In the genomic region with DNA sequence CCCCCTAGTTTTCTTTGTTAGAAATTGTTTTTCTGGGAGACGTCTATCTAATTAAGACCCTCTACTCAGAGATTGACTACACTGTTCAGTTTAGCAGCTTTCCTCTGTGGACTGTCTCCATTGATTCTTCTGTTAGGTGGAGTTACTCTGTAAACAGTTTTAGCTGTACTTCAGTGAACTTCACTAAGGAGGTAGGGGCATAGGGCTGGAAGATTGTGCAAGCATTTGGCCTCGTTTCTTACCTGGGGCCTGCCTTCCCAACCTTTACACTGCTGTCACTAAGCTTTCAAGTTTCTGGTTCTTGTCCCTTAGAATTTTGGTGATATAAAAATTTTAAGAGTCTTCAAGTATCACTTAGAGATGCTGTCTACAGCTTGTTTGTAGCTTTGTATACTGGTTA, we compare ENCODE assay signal across 27 mouse cellular contexts. TPM values are rescaled to one million over a fixed set of nuclear protein-coding genes. Genes with fewer than 3 reads are reported as not detected.
DNase-seq lines count a peak whose midpoint lies in the region; ATAC-seq and TF ChIP-seq lines count a peak whose summit lies in the region.
"Had no signal": no experiment of that assay in that cellular context is flagged by ENCODE, and none has a peak within 500 bp of the region (broad histone marks: within the 10 kb centered on the region; RNA-seq: fewer than 3 reads in every experiment).

No protein-coding gene starts in this region.

- H3K27me3 ChIP-seq in kidney, embryonic 16.5 days (ENCODE audit: insufficient read depth, low read length): no peaks in the 10 kb centered on the region
- no peaks in the 10 kb centered on the region for H3K27me3 ChIP-seq in lung, postnatal 0 days (replicated peaks; ENCODE audit: insufficient read depth, low read length)
- H3K27me3 ChIP-seq: embryonic facial prominence, embryonic 13.5 days; forebrain, embryonic 12.5 days; forebrain, embryonic 15.5 days; heart, embryonic 13.5 days had no signal

- H3K4me3 ChIP-seq in kidney, embryonic 16.5 days (ENCODE audit: low read length): no peak overlapping the region
- H3K4me3 ChIP-seq in lung, postnatal 0 days (ENCODE audit: low read depth, low read length): no peak overlapping the region
- H3K4me3 ChIP-seq: embryonic facial prominence, embryonic 10.5 days; embryonic facial prominence, embryonic 13.5 days; erythroblast, embryonic 14.5 days; forebrain, embryonic 12.5 days; forebrain, embryonic 15.5 days; heart, adult 2 months; heart, embryonic 10.5 days; heart, embryonic 13.5 days had no signal

- H3K36me3 ChIP-seq in kidney, embryonic 16.5 days (ENCODE audit: insufficient read depth, low read length): peaks cover 27% of the 10 kb centered on the region
- peaks cover 4% of the 10 kb centered on the region; the same call in 1 of the 2 replicates for H3K36me3 ChIP-seq in lung, postnatal 0 days (ENCODE audit: insufficient read depth, low read length)

- no peak overlapping the region for H3K27ac ChIP-seq in kidney, embryonic 16.5 days (ENCODE audit: low read length)
- no peak overlapping the region for H3K27ac ChIP-seq in lung, postnatal 0 days (ENCODE audit: low read length)
- H3K27ac ChIP-seq: embryonic facial prominence, embryonic 10.5 days; embryonic facial prominence, embryonic 13.5 days; forebrain, embryonic 12.5 days; forebrain, embryonic 15.5 days; heart, adult 2 months; heart, embryonic 10.5 days; heart, embryonic 13.5 days had no signal

- TF ChIP-seq EP300 in lung, postnatal 0 days (IDR thresholded peaks at IDR 0.05): no peak

- TF ChIP-seq CTCF in lung, postnatal 0 days (IDR thresholded peaks at IDR 0.05): no peak

- DNase-seq in kidney, adult 11 months: peak; percentile 53
- peak; percentile 30 for DNase-seq in kidney, postnatal 14 days
- DNase-seq in kidney, adult 18-20 months: no peak
- DNase-seq in lung, postnatal 0 days (ENCODE audit: low spot score): peak; percentile 25
- no peak for DNase-seq in lung, postnatal 4 days
- peak; percentile 42 for DNase-seq in yolk sac, embryonic 10.5 days (ENCODE audit: low spot score)
- DNase-seq: adrenal gland, adult 8-10 months; adrenal gland, postnatal 25 days; cerebellum, adult 11-12 months; cerebellum, adult 8-10 months; cerebellum, postnatal 10 days; cerebellum, postnatal 36 days; embryo, embryonic 11 days; gastrocnemius, postnatal 10 days; gastrocnemius, postnatal 36 days; heart, adult 2 months; heart, postnatal 14 days; heart, postnatal 4 days had no signal

- no peaks in the 10 kb centered on the region for H3K9me3 ChIP-seq in kidney, embryonic 16.5 days (ENCODE audit: low read length)
- H3K9me3 ChIP-seq in lung, postnatal 0 days (ENCODE audit: low read length): no peaks in the 10 kb centered on the region
- H3K9me3 ChIP-seq: embryonic facial prominence, embryonic 10.5 days; embryonic facial prominence, embryonic 13.5 days; forebrain, embryonic 12.5 days; forebrain, embryonic 15.5 days; heart, embryonic 10.5 days; heart, embryonic 13.5 days had no signal

- no peak overlapping the region for H3K9ac ChIP-seq in kidney, embryonic 16.5 days (replicated peaks; ENCODE audit: low read length)
- no peak overlapping the region for H3K9ac ChIP-seq in lung, postnatal 0 days (replicated peaks; ENCODE audit: low read depth)
- H3K9ac ChIP-seq: forebrain, embryonic 12.5 days; forebrain, embryonic 15.5 days; heart, embryonic 13.5 days had no signal

- 57% methylated on average over 2 of the region's 2 CpGs for WGBS in kidney, embryonic 16.5 days
- 61% methylated on average over 2 of the region's 2 CpGs for WGBS in lung, postnatal 0 days

- H3K4me1 ChIP-seq in kidney, embryonic 16.5 days (ENCODE audit: insufficient read depth, low read length): peaks cover 32% of the 10 kb centered on the region
- no peaks in the 10 kb centered on the region for H3K4me1 ChIP-seq in lung, postnatal 0 days (ENCODE audit: insufficient read depth, low read depth, low read length)

- no peak for ATAC-seq in kidney, embryonic 16.5 days (ENCODE audit: low FRiP score, low TSS enrichment)
- no peak for ATAC-seq in lung, postnatal 0 days
- ATAC-seq: activated CD4-positive, CD25-positive, alpha-beta regulatory T cell, adult 4 months; forebrain, embryonic 15.5 days had no signal

- H3K4me2 ChIP-seq in kidney, embryonic 16.5 days (replicated peaks; ENCODE audit: low read depth, low read length): no peak overlapping the region
- no peak overlapping the region for H3K4me2 ChIP-seq in lung, postnatal 0 days (replicated peaks; ENCODE audit: low read depth, low read length)
- H3K4me2 ChIP-seq: embryonic facial prominence, embryonic 13.5 days; forebrain, embryonic 12.5 days; forebrain, embryonic 15.5 days; heart, embryonic 13.5 days had no signal

RNA-seq across cellular contexts. Expression of a gene that starts 5.2 kb away (rescaled TPM):
- 251 and 263 TPM in 2 replicates for polyA plus RNA-seq in kidney, embryonic 16.5 days (2015; fragmentation: Nextera tagmentation; extraction: Ambion mirVana)
- polyA plus RNA-seq in lung, postnatal 0 days (2015; fragmentation: Nextera tagmentation; extraction: Ambion mirVana): 151 and 155 TPM in 2 replicates

RNA-seq across cellular contexts. Expression of a gene that starts 40.8 kb away (rescaled TPM):
- 407 and 427 TPM in 2 replicates for polyA plus RNA-seq in kidney, embryonic 16.5 days (2015; fragmentation: Nextera tagmentation; extraction: Ambion mirVana)
- 127 and 140 TPM in 2 replicates for polyA plus RNA-seq in lung, postnatal 0 days (2015; fragmentation: Nextera tagmentation; extraction: Ambion mirVana)

Comparison
In these comparisons a context has a peak if more than half of its experiments do, and no peak if none do; other contexts are left out.
1. DNase-seq: peak in kidney, adult 11 months (single experiment), kidney, postnatal 14 days (single experiment), lung, postnatal 0 days (single experiment) and yolk sac, embryonic 10.5 days (single experiment); none in kidney, adult 18-20 months (single experiment) and lung, postnatal 4 days (0 of 2).